Mouse (Mus musculus) testis, adult 2 months (tissue): ENCODE measurements around the gene Dll3.

ENCODE experiments used
- CTCF ChIP-seq: fragments of 200-500 bp; IDR thresholded peaks from 2 replicates; pipeline ENCODE4 v1.5.1; 2012; ENCODE audit warnings: low read depth, mild to moderate bottlenecking, inconsistent platforms, low read length, moderate library complexity; ENCODE audit not compliant: control insufficient read depth, insufficient read depth, insufficient replicate concordance
- POLR2A ChIP-seq: fragments of 200-500 bp; IDR thresholded peaks from 2 replicates; pipeline ENCODE4 v1.6.1; 2012; ENCODE audit warnings: low read depth, mild to moderate bottlenecking, inconsistent platforms, low read length, moderate library complexity; ENCODE audit not compliant: control insufficient read depth

- TF ChIP-seq POLR2A (no peak), CTCF (no peak)
Measured at GRCm38 (mm10) chr7:28306216-28306615, 4.2 kb upstream of the Dll3 start.
